Mouse (Mus musculus) limb, embryonic 14.5 days (tissue): ENCODE data around the gene Cyth3. TPM values are rescaled to one million over a fixed set of nuclear protein-coding genes. Genes with fewer than 3 reads are reported as not detected.

ENCODE experiments used
- ATAC-seq: fragments of 200-750 bp; cut with Nextera tagmentation; 2 replicates; pipeline ENCODE4 v1.8.0; 2017; ENCODE audit warnings: low read depth, moderate number of reproducible peaks, moderate TSS enrichment; ENCODE audit not compliant: low FRiP score
- DNase-seq: peaks from one replicate; pipeline ENCODE4 v3.0.0-alpha.2; 2015; ENCODE audit warnings: low spot score
- H3K27ac ChIP-seq: fragments of 300-500 bp; sonication (generic); replicated peaks from 2 replicates; pipeline ENCODE4 v1.5.1; 2014; ENCODE audit warnings: low read depth, mild to moderate bottlenecking, low read length, moderate library complexity, mixed read lengths
- H3K27me3 ChIP-seq: fragments of 300-500 bp; sonication (generic); 2 replicates; pipeline ENCODE4 v1.6.1; 2014; ENCODE audit warnings: low read length, mixed read lengths; ENCODE audit not compliant: control insufficient read depth, insufficient read depth
- H3K36me3 ChIP-seq: fragments of 300-500 bp; sonication (generic); 2 replicates; pipeline ENCODE4 v1.6.1; 2014; ENCODE audit warnings: mild to moderate bottlenecking, low read length, moderate library complexity, mixed read lengths; ENCODE audit not compliant: control insufficient read depth, insufficient read depth
- H3K4me1 ChIP-seq: fragments of 300-500 bp; sonication (generic); 2 replicates; pipeline ENCODE4 v1.6.1; 2014; ENCODE audit warnings: antibody characterized with exemption, low read length, mixed read lengths; ENCODE audit not compliant: control insufficient read depth, insufficient read depth
- H3K4me2 ChIP-seq: fragments of 300-500 bp; sonication (generic); replicated peaks from 2 replicates; pipeline ENCODE4 v1.6.1; 2014; ENCODE audit warnings: low read depth, mild to moderate bottlenecking, low read length, moderate library complexity; ENCODE audit not compliant: severe bottlenecking
- H3K4me3 ChIP-seq: fragments of 300-500 bp; sonication (generic); replicated peaks from 2 replicates; pipeline ENCODE4 v1.5.1; 2014; ENCODE audit warnings: low read length
- H3K9ac ChIP-seq: fragments of 300-500 bp; sonication (generic); 2 replicates; pipeline ENCODE4 v1.6.1; 2014; ENCODE audit warnings: mild to moderate bottlenecking, low read depth, low read length, moderate library complexity; ENCODE audit not compliant: severe bottlenecking
- H3K9me3 ChIP-seq: fragments of 300-500 bp; sonication (generic); 2 replicates; pipeline ENCODE4 v1.6.1; 2016; ENCODE audit warnings: low read length; ENCODE audit not compliant: control insufficient read depth
- POLR2A ChIP-seq: fragments of 200-500 bp; IDR thresholded peaks from 2 replicates; pipeline ENCODE4 v1.8.0; 2012; ENCODE audit warnings: inconsistent platforms, mild to moderate bottlenecking, moderate library complexity, borderline replicate concordance; ENCODE audit not compliant: insufficient read depth, insufficient read length; ENCODE audit errors: extremely low read depth
- WGBS: fragments of 180-500 bp; shearing (Covaris S2); extraction: QIAGEN DNeasy Blood & Tissue Kit; methylation state at CpG from one replicate; pipeline ENCODE4 v1.1.7; 2014; 5-methylcytosine and 5-hydroxymethylcytosine counted together
- polyA plus RNA-seq, 2 experiments: library from polyadenylated mRNA; depleted of rRNA in 1 of 2; stranded (reverse) in 1 of 2; unstranded in 1 of 2; fragments of >200 nt; fragmentation: Nextera tagmentation in 1 of 2; extraction: Ambion mirVana in 1 of 2; gene quantifications; 2 replicates each; pipeline versions ENCODE4 v1.2.1 to v1.2.3; 2012 to 2014

Gene Cyth3
- polyA plus RNA-seq, 2 experiments = 50.6 to 60.5 TPM

DNA sequence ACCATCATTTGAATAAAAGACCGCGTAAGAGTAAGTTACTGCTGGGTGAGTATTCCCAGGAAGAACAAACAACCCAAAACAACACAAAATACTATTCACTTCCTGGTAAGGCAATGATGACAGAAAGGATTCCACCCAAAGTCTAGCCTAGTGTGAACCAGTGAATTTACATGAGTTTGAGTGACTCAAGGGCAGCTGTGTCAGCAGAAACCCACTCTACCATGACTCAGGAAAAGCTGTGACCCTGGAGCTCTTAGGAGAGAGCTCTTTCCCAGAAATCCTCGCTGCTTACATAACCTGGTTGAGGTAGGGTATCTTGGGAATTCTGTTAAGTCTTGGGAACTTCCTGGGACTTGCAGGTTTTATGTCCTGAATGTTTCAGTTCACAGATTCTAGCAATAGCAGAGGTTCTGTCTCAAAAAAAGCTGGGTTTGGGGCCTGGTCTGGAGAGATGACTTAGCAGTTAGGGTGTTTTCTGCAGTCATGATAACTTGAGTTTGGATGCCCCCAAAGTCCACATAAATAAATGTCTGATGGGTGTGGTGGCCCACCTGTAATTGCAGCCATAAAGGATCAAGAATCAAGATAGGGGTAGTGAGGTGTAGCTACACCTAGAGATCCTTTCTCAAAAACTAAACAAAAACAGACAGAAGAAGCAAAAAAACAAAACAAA is 5.5 kb upstream of the Cyth3 start:
- no peak overlapping the region for H3K27ac ChIP-seq
- no peaks in the 10 kb centered on the region for H3K36me3 ChIP-seq
- no peak overlapping the region for H3K4me3 ChIP-seq
- 94% methylated on average over 3 of the region's 3 CpGs for WGBS
- no peak overlapping the region for H3K9ac ChIP-seq
- no peaks in the 10 kb centered on the region for H3K27me3 ChIP-seq
- no peak overlapping the region for H3K4me2 ChIP-seq
- ATAC-seq (no peak), DNase-seq (no peak)
- TF ChIP-seq POLR2A = no peak
- peaks cover 24% of the 10 kb centered on the region for H3K4me1 ChIP-seq
- no peaks in the 10 kb centered on the region for H3K9me3 ChIP-seq

- ATAC-seq (no peak), DNase-seq (no peak)
- H3K4me3 ChIP-seq = no peak overlapping the region
- no peaks in the 10 kb centered on the region for H3K36me3 ChIP-seq
- H3K9me3 ChIP-seq = no peaks in the 10 kb centered on the region
- H3K4me1 ChIP-seq = peaks cover 27% of the 10 kb centered on the region
- TF ChIP-seq POLR2A = no peak
- WGBS = 20% methylated on average over 10 of the region's 10 CpGs
- H3K9ac ChIP-seq = no peak overlapping the region
- H3K27ac ChIP-seq = peak overlapping the region; percentile 52
- no peak overlapping the region for H3K4me2 ChIP-seq
- H3K27me3 ChIP-seq = no peaks in the 10 kb centered on the region
Measured at GRCm38 (mm10) chr5:143617487-143618209, 4.6 kb upstream of the Cyth3 start.

DNA sequence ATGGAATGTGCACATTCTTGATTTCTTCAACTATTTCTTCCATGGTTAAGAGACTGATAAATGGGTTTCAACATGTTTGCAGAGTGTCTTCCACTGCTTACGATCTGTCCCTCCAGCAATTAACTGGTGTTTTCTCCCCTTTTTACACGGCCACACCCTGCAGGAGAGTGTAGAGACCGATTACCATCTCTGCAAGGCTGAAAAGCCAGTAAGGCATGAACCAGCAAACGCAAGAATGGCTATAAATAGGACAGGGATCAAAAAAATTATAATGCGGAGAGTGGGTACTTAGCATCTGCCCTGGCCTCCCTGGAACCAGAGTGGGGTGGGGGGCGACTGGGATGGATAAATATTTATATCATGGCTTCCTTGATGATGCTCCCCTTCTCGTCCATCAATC is 3.7 kb upstream of the Cyth3 start:
- no peak overlapping the region for H3K4me2 ChIP-seq
- no peak overlapping the region for H3K9ac ChIP-seq
- ATAC-seq (no peak), DNase-seq (no peak)
- H3K4me1 ChIP-seq = peaks cover 31% of the 10 kb centered on the region
- H3K9me3 ChIP-seq = no peaks in the 10 kb centered on the region
- H3K27ac ChIP-seq = no peak overlapping the region
- H3K27me3 ChIP-seq = no peaks in the 10 kb centered on the region
- H3K4me3 ChIP-seq = no peak overlapping the region
- H3K36me3 ChIP-seq = no peaks in the 10 kb centered on the region
- TF ChIP-seq POLR2A = no peak
- WGBS = 49% methylated on average over 7 of the region's 7 CpGs

- H3K4me2 ChIP-seq = no peak overlapping the region
- H3K4me1 ChIP-seq = peaks cover 39% of the 10 kb centered on the region
- WGBS = 21% methylated on average over 1 of the region's 1 CpGs
- no peaks in the 10 kb centered on the region for H3K36me3 ChIP-seq
- no peak overlapping the region for H3K27ac ChIP-seq
- ATAC-seq (no peak), DNase-seq (no peak)
- H3K27me3 ChIP-seq = no peaks in the 10 kb centered on the region
- H3K9me3 ChIP-seq = no peaks in the 10 kb centered on the region
- no peak overlapping the region for H3K4me3 ChIP-seq
- H3K9ac ChIP-seq = no peak overlapping the region
- TF ChIP-seq POLR2A = no peak
Measured at GRCm38 (mm10) chr5:143620196-143620595, 2.1 kb upstream of the Cyth3 start.

DNA sequence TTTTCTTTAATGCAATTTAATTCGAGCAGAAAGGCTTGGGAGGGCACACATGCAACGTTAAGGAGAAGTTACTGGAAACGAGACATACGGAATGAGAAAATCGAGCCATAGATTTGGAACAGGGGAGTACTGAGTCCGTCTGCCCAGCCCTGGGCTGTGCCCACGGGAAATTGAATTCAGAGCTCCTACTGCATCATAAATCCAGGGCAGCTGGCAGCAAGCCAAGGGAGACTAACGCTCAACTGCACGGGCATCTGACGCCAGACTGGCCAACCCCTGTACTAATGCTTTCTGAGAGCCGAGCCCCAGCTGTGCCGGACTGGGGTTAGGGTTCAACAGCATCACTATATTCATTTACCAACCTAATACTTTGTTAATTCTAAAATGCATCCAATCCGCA is 1.3 kb upstream of the Cyth3 start:
- Histone ChIP-seq H3K4me2 (no peak overlapping the region), H3K27ac (no peak overlapping the region), H3K9me3 (no peaks in the 10 kb centered on the region), H3K27me3 (no peaks in the 10 kb centered on the region), H3K4me1 (peaks cover 47% of the 10 kb centered on the region), H3K9ac (no peak overlapping the region), H3K4me3 (no peak overlapping the region), H3K36me3 (no peaks in the 10 kb centered on the region)
- ATAC-seq (no peak), DNase-seq (peak; percentile 67)
- WGBS = 8% methylated on average over 13 of the region's 13 CpGs
- no peak for TF ChIP-seq POLR2A
